Mouse (Mus musculus) spleen, postnatal 4 days (tissue): ENCODE measurements at regions not wholly inside any gene's neighbourhood (a gene's known extent, or its start where the extent isn't known, plus 50 kb on each side); places are given as distances from the start of the nearest gene placed in this dataset.

ENCODE experiments used
- DNase-seq, 2 experiments: peaks; one replicate each; pipeline ENCODE4 v3.0.0; 2022; ENCODE audit warnings: low spot score in 2 of 2

- DNase-seq = no peak
Observed at GRCm38 (mm10) chr15:38569011-38569640, 1143.8 kb downstream of the 4930447A16Rik start.

- DNase-seq = no peak
Observed at GRCm38 (mm10) chr15:38570144-38570543, 1144.8 kb downstream of the 4930447A16Rik start.

- DNase-seq = no peak
Observed at GRCm38 (mm10) chr15:38570735-38571134, 1145.4 kb downstream of the 4930447A16Rik start.

- no peak for DNase-seq
Observed at GRCm38 (mm10) chr15:38572652-38573051, 1147.3 kb downstream of the 4930447A16Rik start.

GRCm38 (mm10) chr15:38574447-38574846, 1149.1 kb downstream of the 4930447A16Rik start:
- DNase-seq = no peak

- no peak for DNase-seq
Observed at GRCm38 (mm10) chr15:38575254-38575653, 1149.9 kb downstream of the 4930447A16Rik start.

GRCm38 (mm10) chr15:38577691-38578090, 1152.3 kb downstream of the 4930447A16Rik start:
- no peak for DNase-seq

GRCm38 (mm10) chr15:38579481-38579880, 1154.1 kb downstream of the 4930447A16Rik start:
- DNase-seq = no peak

- no peak for DNase-seq
Observed at GRCm38 (mm10) chr15:38583500-38583899, 1158.1 kb downstream of the 4930447A16Rik start.

- DNase-seq = no peak
Observed at GRCm38 (mm10) chr15:38584425-38584824, 1159.1 kb downstream of the 4930447A16Rik start.

GRCm38 (mm10) chr15:38585610-38586009, 1160.3 kb downstream of the 4930447A16Rik start:
- DNase-seq = no peak

GRCm38 (mm10) chr15:38586594-38586993, 1161.2 kb downstream of the 4930447A16Rik start:
- DNase-seq = no peak

- no peak for DNase-seq
Observed at GRCm38 (mm10) chr15:38588268-38588667, 1162.9 kb downstream of the 4930447A16Rik start.

- no peak for DNase-seq
Observed at GRCm38 (mm10) chr15:38589010-38589409, 1163.7 kb downstream of the 4930447A16Rik start.

GRCm38 (mm10) chr15:38589675-38590074, 1164.3 kb downstream of the 4930447A16Rik start:
- DNase-seq = no peak

GRCm38 (mm10) chr15:38594095-38594494, 1168.7 kb downstream of the 4930447A16Rik start:
- DNase-seq = no peak

GRCm38 (mm10) chr15:38594747-38595146, 1169.4 kb downstream of the 4930447A16Rik start:
- DNase-seq = no peak

GRCm38 (mm10) chr15:38595820-38596219, 1170.5 kb downstream of the 4930447A16Rik start:
- no peak for DNase-seq

GRCm38 (mm10) chr15:38597458-38597857, 1172.1 kb downstream of the 4930447A16Rik start:
- DNase-seq = no peak

GRCm38 (mm10) chr15:38601436-38601835, 1176.1 kb downstream of the 4930447A16Rik start:
- DNase-seq = no peak

- DNase-seq = peak; percentile 48 to 69
Observed at GRCm38 (mm10) chr15:38602187-38602870, 1177.0 kb downstream of the 4930447A16Rik start.

GRCm38 (mm10) chr15:38603918-38604317, 1178.6 kb downstream of the 4930447A16Rik start:
- no peak for DNase-seq

- peak; percentile 44 to 69 for DNase-seq
Observed at GRCm38 (mm10) chr15:38607368-38607767, 1182.0 kb downstream of the 4930447A16Rik start.
